Mouse (Mus musculus): ENCODE measurements around the gene Krtap31-2.

Gene Krtap31-2

DNA sequence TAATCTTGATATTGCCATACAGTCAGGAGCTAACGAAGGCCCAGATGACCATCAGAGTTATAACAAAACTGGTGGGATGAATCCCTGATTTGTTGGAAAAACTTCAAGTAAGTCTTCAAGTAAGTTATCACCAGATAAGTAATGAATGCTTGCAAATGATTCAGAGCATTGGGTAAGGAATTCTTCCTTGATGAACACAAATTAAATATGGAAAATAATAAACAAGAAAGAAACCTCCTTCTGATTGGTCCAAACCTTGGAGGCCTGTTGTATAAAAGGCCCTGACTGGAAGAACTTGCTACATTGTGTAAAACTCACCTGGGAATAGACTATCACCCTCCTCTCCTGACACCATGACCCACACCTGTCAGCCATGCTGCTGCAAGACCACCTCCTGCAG, at the start of gene Krtap31-2:
Gene Krtap31-2, plus strand, starts transcription at position 301 of the 400 bp plus-strand sequence.
- 96% methylated on average over 1 of the region's 1 CpGs for WGBS

GRCm38 (mm10) chr11:99907620-99908019, 28.5 kb upstream of the Krtap31-2 start, which contains the start of gene Krtap31-1:
Krtap31-1 (plus strand) TSS chr11:99907920.
- WGBS = 88% methylated on average over 2 of the region's 2 CpGs

GRCm38 (mm10) chr11:99914451-99914850, 21.6 kb upstream of the Krtap31-2 start, which contains the start of gene Gm11565:
Gm11565 (plus strand) TSS chr11:99914751.
- 95% methylated on average over 3 of the region's 3 CpGs for WGBS

- WGBS = 85% methylated on average over 9 of the region's 9 CpGs
Observed at GRCm38 (mm10) chr11:99937751-99938264, 1.7 kb downstream of the Krtap31-2 start.

DNA sequence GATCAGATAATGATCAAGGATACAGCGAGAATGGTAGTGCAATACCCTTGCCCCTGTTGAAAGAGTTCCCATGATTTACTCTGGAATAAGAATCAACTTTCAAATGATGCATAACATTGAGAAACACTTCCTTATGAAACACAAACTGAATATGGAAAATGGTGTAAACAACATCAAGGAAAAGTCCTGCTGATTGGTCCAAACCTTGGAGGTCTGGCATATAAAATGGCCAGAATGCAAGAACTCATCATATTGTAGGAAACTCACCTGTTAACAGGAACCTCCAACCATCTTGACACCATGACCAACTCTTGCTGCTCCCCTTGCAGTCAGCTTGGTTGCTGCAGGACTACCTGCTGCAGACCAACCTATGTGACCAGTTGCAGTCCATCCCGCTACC, 12.1 kb downstream of the Krtap31-2 start, which contains the start of gene Krtap9-5:
Gene Krtap9-5, plus strand, starts transcription at position 301 of the 400 bp plus-strand sequence.
- WGBS = 93% methylated on average over 2 of the region's 2 CpGs

DNA sequence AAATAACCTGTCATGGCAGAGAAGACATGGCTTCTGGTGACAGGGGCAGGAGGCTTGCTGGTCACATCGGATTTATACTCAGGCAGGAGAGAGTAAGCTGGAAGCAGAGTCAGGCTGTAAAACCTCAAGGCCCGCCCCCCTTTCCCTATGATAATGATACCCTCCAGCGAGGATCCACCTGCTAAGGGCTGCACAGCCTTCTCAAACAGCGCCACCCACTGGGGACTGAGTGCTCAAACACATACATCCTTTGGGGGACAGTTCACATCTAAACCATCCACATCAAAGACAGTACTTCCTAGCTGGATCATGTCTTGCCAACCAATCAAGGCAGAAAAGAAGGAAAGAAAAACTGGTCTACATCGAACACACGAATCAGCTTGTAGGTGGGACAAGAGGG, 28.1 kb downstream of the Krtap31-2 start:
- WGBS = 65% methylated on average over 6 of the region's 6 CpGs

GRCm38 (mm10) chr11:99965961-99966360, 29.9 kb downstream of the Krtap31-2 start:
- WGBS = 83% methylated on average over 2 of the region's 2 CpGs

GRCm38 (mm10) chr11:99978953-99979352, 42.9 kb downstream of the Krtap31-2 start, which contains the start of gene Krtap29-1:
Krtap29-1 (minus strand) TSS chr11:99979053.
- WGBS = 82% methylated on average over 5 of the region's 5 CpGs

DNA sequence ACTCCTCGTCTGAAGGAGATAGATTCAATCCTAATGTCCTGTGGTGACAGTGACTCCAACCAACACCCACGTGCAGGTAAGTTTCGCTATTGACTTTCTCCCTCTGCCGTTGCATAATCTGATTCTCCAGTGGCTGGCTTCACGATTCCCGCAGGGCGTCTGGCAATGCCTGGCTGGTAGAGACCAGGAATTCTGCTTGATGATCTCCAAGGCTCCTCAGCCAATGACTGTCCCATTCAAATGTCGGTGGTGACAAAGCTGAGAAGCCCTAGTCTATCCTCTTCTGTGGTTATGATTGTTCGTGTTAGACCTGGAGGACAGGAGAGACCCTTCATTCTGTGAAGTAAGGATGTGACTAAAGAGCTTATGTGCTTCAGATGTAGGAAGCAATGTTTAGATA, 46.6 kb downstream of the Krtap31-2 start:
- WGBS = 90% methylated on average over 9 of the region's 9 CpGs

GRCm38 (mm10) chr11:99983442-99983841, 47.4 kb downstream of the Krtap31-2 start:
- 84% methylated on average over 1 of the region's 1 CpGs for WGBS

DNA sequence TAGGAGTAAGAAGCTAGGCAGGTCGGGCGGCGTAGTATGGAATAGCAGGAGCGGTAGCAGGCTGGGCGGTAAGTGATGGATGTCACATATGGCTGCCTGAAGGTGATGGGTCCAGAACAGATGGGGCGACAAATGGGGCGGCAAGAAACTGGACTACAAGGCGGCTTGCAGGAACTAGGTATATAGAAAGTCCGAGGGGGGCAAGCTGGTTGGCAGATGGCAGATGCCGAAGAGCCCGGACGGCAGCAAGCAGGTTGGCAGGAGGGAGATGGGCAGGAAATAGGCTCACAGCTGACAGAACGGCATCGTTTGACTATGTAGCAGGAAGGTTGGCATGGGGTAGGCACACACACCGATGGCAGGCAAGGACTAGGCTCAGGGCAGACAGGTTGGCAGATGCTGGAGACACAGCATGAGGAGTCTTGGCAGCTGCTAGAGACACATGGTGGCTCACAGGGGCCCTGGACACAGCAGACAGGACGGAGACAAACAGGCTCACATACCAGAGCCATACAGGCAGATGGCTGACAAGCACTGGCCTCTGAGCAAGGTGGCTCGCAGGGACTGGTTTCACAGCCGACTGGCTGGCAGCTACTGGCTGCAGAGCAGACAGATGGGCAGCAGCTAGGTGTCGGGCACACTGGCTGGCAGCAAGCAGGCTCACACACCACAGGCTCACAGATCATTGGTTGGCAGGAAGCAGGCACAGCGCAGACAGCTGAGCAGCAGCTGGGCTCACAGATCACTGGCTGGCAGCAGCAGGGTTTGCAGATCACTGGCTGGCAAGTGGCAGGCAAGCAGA, 49.4 kb downstream of the Krtap31-2 start:
- 52% methylated on average over 20 of the region's 20 CpGs for WGBS

DNA sequence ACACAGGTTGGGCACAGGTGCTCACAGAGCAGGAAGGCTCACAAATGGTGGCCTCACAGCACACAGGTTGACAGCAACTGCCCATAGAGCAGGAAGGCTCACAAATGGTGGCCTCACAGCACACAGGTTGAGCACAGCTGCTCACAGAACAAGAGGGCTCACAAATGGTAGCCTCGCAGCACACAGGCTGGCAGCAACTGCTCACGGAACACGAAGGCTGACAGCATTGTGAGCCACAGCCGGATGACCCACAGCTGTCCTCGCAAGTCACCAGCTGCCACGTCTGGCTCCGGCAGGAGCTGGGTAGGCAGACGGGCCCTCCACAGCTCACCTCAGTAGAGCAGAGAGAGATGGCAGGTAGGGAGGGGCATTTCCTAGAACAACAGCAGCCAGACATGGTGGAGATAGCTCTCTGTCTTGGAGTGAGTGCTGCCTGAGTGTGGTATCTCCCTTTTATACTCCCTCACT, 50.1 kb downstream of the Krtap31-2 start, which contains the start of gene Krtap16-1:
Gene Krtap16-1, minus strand, starts transcription at position 418 of the 468 bp plus-strand sequence.
- 66% methylated on average over 8 of the region's 8 CpGs for WGBS
